In the genomic region with DNA sequence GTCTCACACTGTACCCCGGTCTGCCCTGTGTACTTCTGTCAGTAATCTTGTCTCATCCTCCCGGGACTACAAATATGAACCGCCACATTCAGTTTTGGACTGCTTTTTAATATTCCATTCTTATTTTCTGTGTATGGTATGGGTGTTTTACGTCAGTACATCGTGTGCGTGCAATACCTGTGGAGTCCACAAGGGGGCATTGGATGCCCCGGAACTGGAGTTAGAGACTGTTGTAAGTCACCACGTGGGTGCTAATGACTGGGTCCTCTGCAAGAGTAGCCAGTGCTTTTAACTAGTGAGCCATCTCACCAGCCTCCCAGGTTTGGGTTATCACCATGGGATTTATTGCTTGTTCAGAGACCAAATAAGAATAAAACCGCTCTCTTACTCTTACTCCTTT, we compare ENCODE assay signal across 10 mouse cellular contexts. TPM values are rescaled to one million over a fixed set of nuclear protein-coding genes. Genes with fewer than 3 reads are reported as not detected.
DNase-seq lines count a peak whose midpoint lies in the region; ATAC-seq and TF ChIP-seq lines count a peak whose summit lies in the region.
"Had no signal": no experiment of that assay in that cellular context is flagged by ENCODE, and none has a peak within 500 bp of the region (broad histone marks: within the 10 kb centered on the region; RNA-seq: fewer than 3 reads in every experiment).

No protein-coding gene starts in this region.

- H3K4me1 ChIP-seq in intestine, postnatal 0 days (replicated peaks; ENCODE audit: control insufficient read depth, insufficient read depth, low read length), result peaks cover 5% of the 10 kb centered on the region; the same call in 1 of the 2 replicates
- H3K4me1 ChIP-seq in intestine, embryonic 15.5 days (replicated peaks), result 0 out of 2 replicates have a peak, but pooled peaks cover 3% of the 10 kb centered on the region
- peaks cover 9% of the 10 kb centered on the region for H3K4me1 ChIP-seq in E14TG2a.4 (replicated peaks; ENCODE audit: low read depth, low read length)
- no peaks in the 10 kb centered on the region for H3K4me1 ChIP-seq in liver, embryonic 11.5 days (replicated peaks; ENCODE audit: control insufficient read depth, insufficient read depth, low read length)
- H3K4me1 ChIP-seq in heart, embryonic 12.5 days (replicated peaks), result 0 out of 2 replicates have a peak, but pooled peaks cover 10% of the 10 kb centered on the region

- no peak overlapping the region for H3K9ac ChIP-seq in intestine, postnatal 0 days (ENCODE audit: low read depth, low read length)
- no peak overlapping the region for H3K9ac ChIP-seq in intestine, embryonic 15.5 days
- H3K9ac ChIP-seq in liver, embryonic 11.5 days (ENCODE audit: low read depth, low read length), result no peak overlapping the region
- no peak overlapping the region for H3K9ac ChIP-seq in heart, embryonic 12.5 days
- H3K9ac ChIP-seq: embryonic facial prominence, embryonic 15.5 days; liver, embryonic 15.5 days had no signal

- peak; percentile 31 for DNase-seq in brain, embryonic 14.5 days (ENCODE audit: low read depth)
- peak; percentile 51 for DNase-seq in liver, embryonic 11.5 days (ENCODE audit: low spot score)
- peak; percentile 46 to 69 for DNase-seq in spleen, postnatal 14 days (ENCODE audit: low spot score in 2 of 2)
- no peak for DNase-seq in adrenal gland, adult 8-10 months

- no peak overlapping the region for H3K27ac ChIP-seq in intestine, postnatal 0 days (ENCODE audit: low read depth, low read length)
- H3K27ac ChIP-seq in intestine, embryonic 15.5 days, result no peak overlapping the region
- H3K27ac ChIP-seq in liver, embryonic 11.5 days (ENCODE audit: low read depth, low read length), result no peak overlapping the region
- H3K27ac ChIP-seq in heart, embryonic 12.5 days (ENCODE audit: poor library complexity, severe bottlenecking), result no peak overlapping the region
- H3K27ac ChIP-seq: embryonic facial prominence, embryonic 15.5 days; liver, embryonic 15.5 days had no signal

- WGBS in intestine, postnatal 0 days, result 52% methylated on average over 9 of the region's 9 CpGs
- 36% methylated on average over 9 of the region's 9 CpGs for WGBS in intestine, embryonic 15.5 days
- 36% methylated on average over 9 of the region's 9 CpGs for WGBS in liver, embryonic 11.5 days
- 39% methylated on average over 9 of the region's 9 CpGs for WGBS in heart, embryonic 12.5 days

- ATAC-seq in intestine, postnatal 0 days, result no peak
- ATAC-seq in intestine, embryonic 15.5 days, result no peak
- ATAC-seq in liver, embryonic 11.5 days (replicated peaks; ENCODE audit: low FRiP score), result no peak
- ATAC-seq in heart, embryonic 12.5 days (ENCODE audit: insufficient number of reproducible peaks, low FRiP score), result no peak

- H3K36me3 ChIP-seq in intestine, postnatal 0 days (ENCODE audit: control insufficient read depth, insufficient read depth), result no peaks in the 10 kb centered on the region
- no peaks in the 10 kb centered on the region for H3K36me3 ChIP-seq in intestine, embryonic 15.5 days
- no peaks in the 10 kb centered on the region for H3K36me3 ChIP-seq in E14TG2a.4 (ENCODE audit: insufficient read depth, low read length)
- H3K36me3 ChIP-seq in liver, embryonic 11.5 days (ENCODE audit: control insufficient read depth, insufficient read depth, low read length), result no peaks in the 10 kb centered on the region
- no peaks in the 10 kb centered on the region for H3K36me3 ChIP-seq in heart, embryonic 12.5 days
- H3K36me3 ChIP-seq: embryonic facial prominence, embryonic 15.5 days; liver, embryonic 15.5 days had no signal

- no peak for TF ChIP-seq POLR2A in brain, embryonic 14.5 days (IDR thresholded peaks at IDR 0.05; ENCODE audit: borderline replicate concordance, extremely low read depth, insufficient read depth, insufficient read length, poor library complexity, severe bottlenecking)

- peak; percentile 78 for TF ChIP-seq CTCF in intestine, postnatal 0 days (IDR thresholded peaks at IDR 0.05; ENCODE audit: low read depth)
- TF ChIP-seq CTCF in E14TG2a.4 (conservative IDR thresholded peaks at IDR 0.05; ENCODE audit: low read length), result peak; percentile 95
- peak; percentile 57; the same call in 1 of the 2 replicates for TF ChIP-seq CTCF in brain, embryonic 14.5 days (IDR thresholded peaks at IDR 0.05; ENCODE audit: borderline replicate concordance, extremely low read depth, insufficient read depth, insufficient read length)

- H3K4me2 ChIP-seq in intestine, postnatal 0 days (replicated peaks; ENCODE audit: low read depth), result no peak overlapping the region
- H3K4me2 ChIP-seq in intestine, embryonic 15.5 days (replicated peaks), result no peak overlapping the region
- H3K4me2 ChIP-seq in liver, embryonic 11.5 days, result no peak overlapping the region
- no peak overlapping the region for H3K4me2 ChIP-seq in heart, embryonic 12.5 days
- H3K4me2 ChIP-seq: embryonic facial prominence, embryonic 15.5 days; liver, embryonic 15.5 days had no signal

- no peaks in the 10 kb centered on the region for H3K9me3 ChIP-seq in intestine, postnatal 0 days (ENCODE audit: control insufficient read depth)
- no peaks in the 10 kb centered on the region for H3K9me3 ChIP-seq in intestine, embryonic 15.5 days
- no peaks in the 10 kb centered on the region for H3K9me3 ChIP-seq in E14TG2a.4 (ENCODE audit: low read length)
- H3K9me3 ChIP-seq in liver, embryonic 11.5 days (ENCODE audit: control insufficient read depth, low read length), result no peaks in the 10 kb centered on the region
- no peaks in the 10 kb centered on the region for H3K9me3 ChIP-seq in heart, embryonic 12.5 days (replicated peaks)
- H3K9me3 ChIP-seq: embryonic facial prominence, embryonic 15.5 days; liver, embryonic 15.5 days had no signal

- peaks cover 14% of the 10 kb centered on the region; the same call in 1 of the 2 replicates for H3K27me3 ChIP-seq in intestine, postnatal 0 days (replicated peaks; ENCODE audit: control insufficient read depth, insufficient read depth, low read length)
- H3K27me3 ChIP-seq in intestine, embryonic 15.5 days (replicated peaks), result peaks cover 19% of the 10 kb centered on the region
- peaks cover 54% of the 10 kb centered on the region for H3K27me3 ChIP-seq in E14TG2a.4 (ENCODE audit: insufficient read depth, low read length)
- peaks cover 41% of the 10 kb centered on the region for H3K27me3 ChIP-seq in liver, embryonic 11.5 days (replicated peaks; ENCODE audit: control insufficient read depth, insufficient read depth, low read length)
- H3K27me3 ChIP-seq in heart, embryonic 12.5 days (replicated peaks), result peaks cover 28% of the 10 kb centered on the region

- no peak overlapping the region for H3K4me3 ChIP-seq in intestine, postnatal 0 days (ENCODE audit: low read depth, low read length)
- no peak overlapping the region for H3K4me3 ChIP-seq in intestine, embryonic 15.5 days (replicated peaks)
- H3K4me3 ChIP-seq in E14TG2a.4 (replicated peaks; ENCODE audit: low read length), result no peak overlapping the region
- H3K4me3 ChIP-seq in liver, embryonic 11.5 days (ENCODE audit: low read depth, low read length), result no peak overlapping the region
- no peak overlapping the region for H3K4me3 ChIP-seq in heart, embryonic 12.5 days
- H3K4me3 ChIP-seq: embryonic facial prominence, embryonic 15.5 days; liver, embryonic 15.5 days had no signal

RNA-seq across cellular contexts. Expression of a gene that starts 6.6 kb away (rescaled TPM):
- polyA plus RNA-seq in intestine, postnatal 0 days (2015; fragmentation: Nextera tagmentation; extraction: Ambion mirVana), result 0.78 and 0.89 TPM in 2 replicates
- polyA plus RNA-seq in intestine, embryonic 15.5 days (2015; fragmentation: Nextera tagmentation; extraction: Ambion mirVana), result 1.6 and 1.9 TPM in 2 replicates
- polyA plus RNA-seq in brain, embryonic 14.5 days (2012; rRNA removed), result 24.7 and 31.3 TPM in 2 replicates
- polyA plus RNA-seq in liver, embryonic 11.5 days (2014; fragmentation: Nextera tagmentation; extraction: Ambion mirVana), result 0.29 and 0.78 TPM in 2 replicates
- 1 to 10 TPM in 1 of 4 experiments, under 1 TPM in 3; 0.25 to 1.9 (median 0.45) TPM for total RNA-seq in adrenal gland, adult 8-10 months (2022)
- polyA plus RNA-seq in heart, embryonic 12.5 days (2016; fragmentation: Nextera tagmentation; extraction: Ambion mirVana), result 1.9 and 2.4 TPM in 2 replicates

RNA-seq across cellular contexts. Expression of a gene that starts 18.6 kb away (rescaled TPM):
- 105 and 108 TPM in 2 replicates for polyA plus RNA-seq in intestine, postnatal 0 days (2015; fragmentation: Nextera tagmentation; extraction: Ambion mirVana)
- polyA plus RNA-seq in intestine, embryonic 15.5 days (2015; fragmentation: Nextera tagmentation; extraction: Ambion mirVana), result 57.2 and 60.6 TPM in 2 replicates
- 39.6 and 41.5 TPM in 2 replicates for polyA plus RNA-seq in brain, embryonic 14.5 days (2012; rRNA removed)
- polyA plus RNA-seq in liver, embryonic 11.5 days (2014; fragmentation: Nextera tagmentation; extraction: Ambion mirVana), result 38.6 and 41.3 TPM in 2 replicates
- total RNA-seq in adrenal gland, adult 8-10 months (2022), result 100 to 1,000 TPM; 119 to 147 (median 137) TPM
- polyA plus RNA-seq in heart, embryonic 12.5 days (2016; fragmentation: Nextera tagmentation; extraction: Ambion mirVana), result 50.3 and 55.8 TPM in 2 replicates

RNA-seq across cellular contexts. Expression of a gene that starts 34.8 kb away (rescaled TPM):
- polyA plus RNA-seq in intestine, postnatal 0 days (2015; fragmentation: Nextera tagmentation; extraction: Ambion mirVana), result 18.1 and 20.9 TPM in 2 replicates
- polyA plus RNA-seq in intestine, embryonic 15.5 days (2015; fragmentation: Nextera tagmentation; extraction: Ambion mirVana), result 78.0 and 80.0 TPM in 2 replicates
- polyA plus RNA-seq in brain, embryonic 14.5 days (2012; rRNA removed), result 88.7 and 95.5 TPM in 2 replicates
- polyA plus RNA-seq in liver, embryonic 11.5 days (2014; fragmentation: Nextera tagmentation; extraction: Ambion mirVana), result 98.0 and 108 TPM in 2 replicates
- total RNA-seq in adrenal gland, adult 8-10 months (2022), result 10 to 100 TPM; 48.4 to 53.6 (median 50.9) TPM
- polyA plus RNA-seq in heart, embryonic 12.5 days (2016; fragmentation: Nextera tagmentation; extraction: Ambion mirVana), result 63.5 and 65.0 TPM in 2 replicates

RNA-seq across cellular contexts. Expression of a gene that starts 51.1 kb away (rescaled TPM):
- 49.4 and 53.7 TPM in 2 replicates for polyA plus RNA-seq in intestine, postnatal 0 days (2015; fragmentation: Nextera tagmentation; extraction: Ambion mirVana)
- polyA plus RNA-seq in intestine, embryonic 15.5 days (2015; fragmentation: Nextera tagmentation; extraction: Ambion mirVana), result 110 and 112 TPM in 2 replicates
- polyA plus RNA-seq in brain, embryonic 14.5 days (2012; rRNA removed), result 80.4 and 83.8 TPM in 2 replicates
- polyA plus RNA-seq in liver, embryonic 11.5 days (2014; fragmentation: Nextera tagmentation; extraction: Ambion mirVana), result 56.6 and 57.6 TPM in 2 replicates
- 10 to 100 TPM; 34.8 to 49.0 (median 44.5) TPM for total RNA-seq in adrenal gland, adult 8-10 months (2022)
- polyA plus RNA-seq in heart, embryonic 12.5 days (2016; fragmentation: Nextera tagmentation; extraction: Ambion mirVana), result 127 and 129 TPM in 2 replicates

RNA-seq across cellular contexts. Expression of a gene that starts 55.8 kb away (rescaled TPM):
- 300 and 317 TPM in 2 replicates for polyA plus RNA-seq in intestine, postnatal 0 days (2015; fragmentation: Nextera tagmentation; extraction: Ambion mirVana)
- 270 and 308 TPM in 2 replicates for polyA plus RNA-seq in intestine, embryonic 15.5 days (2015; fragmentation: Nextera tagmentation; extraction: Ambion mirVana)
- 186 and 230 TPM in 2 replicates for polyA plus RNA-seq in brain, embryonic 14.5 days (2012; rRNA removed)
- 309 and 329 TPM in 2 replicates for polyA plus RNA-seq in liver, embryonic 11.5 days (2014; fragmentation: Nextera tagmentation; extraction: Ambion mirVana)
- total RNA-seq in adrenal gland, adult 8-10 months (2022), result 100 to 1,000 TPM; 179 to 219 (median 209) TPM
- 284 and 290 TPM in 2 replicates for polyA plus RNA-seq in heart, embryonic 12.5 days (2016; fragmentation: Nextera tagmentation; extraction: Ambion mirVana)
